20 mouse cellular contexts compared by ENCODE assay signal in the genomic region with DNA sequence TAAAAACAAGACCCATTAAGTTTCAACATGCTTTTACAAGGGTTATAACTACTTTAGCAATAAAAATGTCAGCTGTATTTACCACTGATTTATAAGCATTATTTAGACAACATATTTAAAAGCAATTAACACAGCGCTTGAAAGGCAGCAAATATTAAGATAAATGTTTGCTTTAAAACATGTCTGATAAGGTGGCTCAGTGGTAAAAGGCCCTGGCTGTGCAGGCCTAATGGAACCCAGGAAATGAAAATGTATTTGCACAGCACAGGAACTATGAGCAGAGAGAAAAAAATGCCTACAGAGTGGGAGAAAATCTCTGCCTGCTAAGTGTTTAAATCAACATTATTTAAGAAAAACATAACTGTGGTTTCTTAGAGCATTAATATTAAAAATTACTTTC. TPM values are rescaled to one million over a fixed set of nuclear protein-coding genes. Genes with fewer than 3 reads are reported as not detected.
"Had no signal": no experiment of that assay in that cellular context is flagged by ENCODE, and none has a peak within 500 bp of the region (broad histone marks: within the 10 kb centered on the region; RNA-seq: fewer than 3 reads in every experiment).

No protein-coding gene starts in this region.

- H3K9me3 ChIP-seq: neural tube, embryonic 12.5 days; neural tube, embryonic 13.5 days; neural tube, embryonic 15.5 days had no signal

- DNase-seq: retina, postnatal 1 day; right cerebral cortex, adult 18-20 months; right cerebral cortex, postnatal 14 days; right cerebral cortex, postnatal 25 days; right cerebral cortex, postnatal 4 days; spleen, adult 18-20 months; thymus, adult 18-20 months; thymus, adult 2 months; thymus, postnatal 14 days; thymus, postnatal 25 days; thymus, postnatal 36 days; thymus, postnatal 4 days had no signal

- H3K36me3 ChIP-seq: neural tube, embryonic 12.5 days; neural tube, embryonic 13.5 days; neural tube, embryonic 15.5 days had no signal

- H3K27me3 ChIP-seq: neural tube, embryonic 12.5 days; neural tube, embryonic 13.5 days; neural tube, embryonic 15.5 days had no signal

- H3K4me2 ChIP-seq: neural tube, embryonic 12.5 days; neural tube, embryonic 13.5 days; neural tube, embryonic 15.5 days had no signal

- H3K4me3 ChIP-seq: neural tube, embryonic 12.5 days; neural tube, embryonic 13.5 days; neural tube, embryonic 15.5 days had no signal

- H3K27ac ChIP-seq: neural tube, embryonic 12.5 days; neural tube, embryonic 13.5 days; neural tube, embryonic 15.5 days had no signal

- H3K9ac ChIP-seq: neural tube, embryonic 12.5 days; neural tube, embryonic 13.5 days; neural tube, embryonic 15.5 days had no signal

- H3K4me1 ChIP-seq: neural tube, embryonic 12.5 days; neural tube, embryonic 13.5 days; neural tube, embryonic 15.5 days had no signal

RNA-seq across cellular contexts. Expression of gene Asz1, which starts 12.0 kb away (rescaled TPM):
- total RNA-seq: neutrophil, adult 5-6 weeks had no signal
- polyA plus RNA-seq: neural tube, embryonic 12.5 days; neural tube, embryonic 13.5 days; neural tube, embryonic 14.5 days; neural tube, embryonic 15.5 days; small intestine, adult 2 months; spleen, adult 2 months; stomach, embryonic 16.5 days; thymus, adult 2 months had no signal
